Mouse (Mus musculus): ENCODE data around the gene Kynu. TPM values are rescaled to one million over a fixed set of nuclear protein-coding genes. Genes with fewer than 3 reads are reported as not detected.

Kynu gene
- 1.6 and 2.4 TPM in 2 replicates for polyA plus RNA-seq (2015; fragmentation: Nextera tagmentation; extraction: Ambion mirVana)

- H3K4me2 ChIP-seq (replicated peaks; ENCODE audit: low read depth), result peak within 1 kb of the TSS; percentile 54
Observed at GRCm38 (mm10) chr2:43555062-43555888, at the start of gene Kynu. TSS of gene Kynu (plus strand) at chr2:43555329.

GRCm38 (mm10) chr2:43506182-43506581 lies 48.9 kb upstream of the Kynu start:
- ATAC-seq, result no peak
- no peaks in the 10 kb centered on the region for H3K9me3 ChIP-seq (ENCODE audit: control insufficient read depth)
- H3K4me3 ChIP-seq (ENCODE audit: low read depth, low read length), result no peak overlapping the region
- no peaks in the 10 kb centered on the region for H3K36me3 ChIP-seq (ENCODE audit: control insufficient read depth, insufficient read depth)
- TF ChIP-seq CTCF (IDR thresholded peaks at IDR 0.05; ENCODE audit: low read depth), result no peak
- no peak overlapping the region for H3K27ac ChIP-seq (ENCODE audit: low read depth, low read length)
- no peak overlapping the region for H3K4me2 ChIP-seq (replicated peaks; ENCODE audit: low read depth)
- 95% methylated on average over 3 of the region's 3 CpGs for WGBS
- no peaks in the 10 kb centered on the region for H3K4me1 ChIP-seq (replicated peaks; ENCODE audit: control insufficient read depth, insufficient read depth, low read length)
- H3K27me3 ChIP-seq (replicated peaks; ENCODE audit: control insufficient read depth, insufficient read depth, low read length), result no peaks in the 10 kb centered on the region
- no peak overlapping the region for H3K9ac ChIP-seq (ENCODE audit: low read depth, low read length)

More at GRCm38 (mm10) chr2:43555062-43555888, at the start of gene Kynu:
- Histone ChIP-seq H3K9me3 (ENCODE audit: control insufficient read depth) (no peaks in the 10 kb centered on the region), H3K4me3 (ENCODE audit: low read depth, low read length) (no peak within 1 kb of the TSS), H3K36me3 (ENCODE audit: control insufficient read depth, insufficient read depth) (no peaks in the 10 kb centered on the region), H3K27ac (ENCODE audit: low read depth, low read length) (peak within 1 kb of the TSS; percentile 64), H3K4me1 (replicated peaks; ENCODE audit: control insufficient read depth, insufficient read depth, low read length) (no peaks in the 10 kb centered on the region), H3K27me3 (replicated peaks; ENCODE audit: control insufficient read depth, insufficient read depth, low read length) (no peaks in the 10 kb centered on the region), H3K9ac (ENCODE audit: low read depth, low read length) (0 out of 2 replicates have a peak within 1 kb of the TSS, but pooled peaks have one; percentile 26)
- TF ChIP-seq CTCF (IDR thresholded peaks at IDR 0.05; ENCODE audit: low read depth), result no peak
- WGBS, result 12% methylated on average over 9 of the region's 9 CpGs
- peak; percentile 46; the same call in 1 of the 2 replicates for ATAC-seq

DNA sequence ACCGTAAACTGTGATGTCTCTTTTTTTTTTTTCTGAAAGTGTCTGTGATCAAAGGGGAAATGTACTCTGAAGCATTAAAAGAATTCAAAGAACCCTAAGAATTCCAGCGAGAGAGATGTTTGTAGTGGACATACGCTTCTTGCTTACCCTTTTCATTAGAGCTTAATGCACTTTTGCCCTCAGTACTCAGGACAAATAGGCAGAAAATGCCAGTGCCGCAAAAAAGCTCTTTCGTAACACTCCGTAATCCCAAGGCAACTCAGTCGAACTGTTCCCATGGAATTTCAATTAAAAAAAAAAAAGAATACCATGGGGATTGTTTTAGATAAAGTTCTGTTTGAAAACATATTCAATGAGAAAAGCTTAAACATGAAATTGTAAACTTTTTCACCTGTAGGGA lies 41.3 kb upstream of the Kynu start:
- ATAC-seq, result no peak
- Histone ChIP-seq H3K4me3 (ENCODE audit: low read depth, low read length) (no peak overlapping the region), H3K9me3 (ENCODE audit: control insufficient read depth) (no peaks in the 10 kb centered on the region), H3K27me3 (replicated peaks; ENCODE audit: control insufficient read depth, insufficient read depth, low read length) (no peaks in the 10 kb centered on the region), H3K4me1 (replicated peaks; ENCODE audit: control insufficient read depth, insufficient read depth, low read length) (no peaks in the 10 kb centered on the region), H3K36me3 (ENCODE audit: control insufficient read depth, insufficient read depth) (no peaks in the 10 kb centered on the region), H3K4me2 (replicated peaks; ENCODE audit: low read depth) (no peak overlapping the region), H3K9ac (ENCODE audit: low read depth, low read length) (no peak overlapping the region), H3K27ac (ENCODE audit: low read depth, low read length) (no peak overlapping the region)
- TF ChIP-seq CTCF (IDR thresholded peaks at IDR 0.05; ENCODE audit: low read depth), result no peak
- 46% methylated on average over 7 of the region's 7 CpGs for WGBS

DNA sequence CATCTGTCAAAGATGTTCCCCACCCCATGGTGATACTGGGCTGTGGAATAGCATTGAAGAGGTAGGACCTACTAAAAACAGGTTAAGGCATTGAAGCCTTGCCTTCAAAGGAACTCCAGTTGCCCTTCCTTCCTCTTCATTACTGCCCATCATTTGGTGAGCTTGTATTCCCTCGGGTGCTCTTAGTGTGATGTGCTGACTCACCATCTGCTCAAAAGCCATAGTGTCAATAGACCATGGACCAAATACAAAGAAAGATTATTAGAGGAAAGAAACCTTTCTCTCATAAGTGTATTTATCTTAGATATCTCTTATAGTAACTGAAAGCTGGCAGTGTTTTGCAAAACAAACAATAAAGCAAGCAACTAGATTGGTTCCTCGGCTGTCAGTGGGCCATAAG lies 20.7 kb upstream of the Kynu start:
- TF ChIP-seq CTCF (IDR thresholded peaks at IDR 0.05; ENCODE audit: low read depth), result no peak
- no peaks in the 10 kb centered on the region for H3K9me3 ChIP-seq (ENCODE audit: control insufficient read depth)
- 43% methylated on average over 2 of the region's 2 CpGs for WGBS
- no peak overlapping the region for H3K4me2 ChIP-seq (replicated peaks; ENCODE audit: low read depth)
- no peak overlapping the region for H3K9ac ChIP-seq (ENCODE audit: low read depth, low read length)
- H3K27ac ChIP-seq (ENCODE audit: low read depth, low read length), result no peak overlapping the region
- H3K27me3 ChIP-seq (replicated peaks; ENCODE audit: control insufficient read depth, insufficient read depth, low read length), result no peaks in the 10 kb centered on the region
- no peak for ATAC-seq
- no peaks in the 10 kb centered on the region for H3K4me1 ChIP-seq (replicated peaks; ENCODE audit: control insufficient read depth, insufficient read depth, low read length)
- no peak overlapping the region for H3K4me3 ChIP-seq (ENCODE audit: low read depth, low read length)
- no peaks in the 10 kb centered on the region for H3K36me3 ChIP-seq (ENCODE audit: control insufficient read depth, insufficient read depth)

GRCm38 (mm10) chr2:43542615-43543014 lies 12.5 kb upstream of the Kynu start:
- H3K4me2 ChIP-seq (replicated peaks; ENCODE audit: low read depth), result no peak overlapping the region
- no peak for TF ChIP-seq CTCF (IDR thresholded peaks at IDR 0.05; ENCODE audit: low read depth)
- no peaks in the 10 kb centered on the region for H3K4me1 ChIP-seq (replicated peaks; ENCODE audit: control insufficient read depth, insufficient read depth, low read length)
- H3K27me3 ChIP-seq (replicated peaks; ENCODE audit: control insufficient read depth, insufficient read depth, low read length), result no peaks in the 10 kb centered on the region
- WGBS, result 90% methylated on average over 3 of the region's 3 CpGs
- H3K27ac ChIP-seq (ENCODE audit: low read depth, low read length), result no peak overlapping the region
- H3K4me3 ChIP-seq (ENCODE audit: low read depth, low read length), result no peak overlapping the region
- no peak for ATAC-seq
- H3K36me3 ChIP-seq (ENCODE audit: control insufficient read depth, insufficient read depth), result no peaks in the 10 kb centered on the region
- H3K9me3 ChIP-seq (ENCODE audit: control insufficient read depth), result no peaks in the 10 kb centered on the region
- no peak overlapping the region for H3K9ac ChIP-seq (ENCODE audit: low read depth, low read length)

DNA sequence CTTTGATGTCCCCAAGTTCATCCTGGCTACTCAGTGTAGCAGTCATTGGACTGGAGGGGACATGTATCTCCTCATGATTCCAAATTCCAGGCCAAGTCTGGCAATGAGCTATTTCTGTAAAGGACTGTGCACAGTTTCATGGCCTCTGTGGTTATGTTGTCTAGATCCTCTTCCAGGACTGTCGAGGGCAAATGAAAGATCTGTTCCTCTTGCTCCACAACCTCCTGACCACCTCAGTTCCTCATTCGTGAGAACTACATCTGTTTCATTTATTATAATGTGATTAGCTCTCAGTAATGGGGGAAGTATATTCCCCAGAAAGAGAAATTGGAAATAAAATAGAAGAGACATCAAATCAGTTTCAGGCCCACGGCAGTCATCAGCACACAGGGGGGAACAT lies 9.5 kb upstream of the Kynu start:
- H3K27ac ChIP-seq (ENCODE audit: low read depth, low read length), result no peak overlapping the region
- H3K4me3 ChIP-seq (ENCODE audit: low read depth, low read length), result no peak overlapping the region
- WGBS, result 81% methylated on average over 3 of the region's 3 CpGs
- H3K9ac ChIP-seq (ENCODE audit: low read depth, low read length), result no peak overlapping the region
- no peaks in the 10 kb centered on the region for H3K4me1 ChIP-seq (replicated peaks; ENCODE audit: control insufficient read depth, insufficient read depth, low read length)
- no peak for ATAC-seq
- no peaks in the 10 kb centered on the region for H3K27me3 ChIP-seq (replicated peaks; ENCODE audit: control insufficient read depth, insufficient read depth, low read length)
- TF ChIP-seq CTCF (IDR thresholded peaks at IDR 0.05; ENCODE audit: low read depth), result no peak
- no peaks in the 10 kb centered on the region for H3K9me3 ChIP-seq (ENCODE audit: control insufficient read depth)
- H3K36me3 ChIP-seq (ENCODE audit: control insufficient read depth, insufficient read depth), result no peaks in the 10 kb centered on the region
- no peak overlapping the region for H3K4me2 ChIP-seq (replicated peaks; ENCODE audit: low read depth)
